Mouse (Mus musculus): ENCODE results near the gene Slain2. TPM values are rescaled to one million over a fixed set of nuclear protein-coding genes. Genes with fewer than 3 reads are reported as not detected.

The Slain2 gene
- polyA plus RNA-seq, 1 experiment from 2014 or later = 24.9 TPM

DNA sequence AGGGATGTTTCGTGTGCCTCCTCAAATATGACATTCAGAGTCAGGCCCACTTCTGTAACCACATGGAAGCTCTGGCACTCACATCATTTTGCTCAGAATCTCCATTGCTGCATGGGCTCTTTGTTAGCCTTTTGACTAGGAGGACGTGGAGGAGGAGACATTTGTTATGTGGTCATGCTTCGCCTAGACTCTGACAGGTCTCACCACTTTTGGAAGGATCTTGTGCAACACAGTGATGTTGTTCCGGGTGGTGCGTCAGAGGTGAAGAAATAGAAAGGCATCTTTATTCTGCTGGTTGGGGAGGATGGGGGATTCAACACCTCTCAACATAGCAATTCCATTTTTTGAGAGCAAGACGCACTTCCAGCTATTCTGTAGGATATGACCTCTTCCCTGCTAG lies 6.7 kb upstream of the Slain2 start:
- Histone ChIP-seq H3K9ac (ENCODE audit: low read depth, low read length) (no peak overlapping the region), H3K27ac (replicated peaks; ENCODE audit: low read depth, low read length) (no peak overlapping the region), H3K36me3 (ENCODE audit: control insufficient read depth, insufficient read depth, low read length) (no peaks in the 10 kb centered on the region), H3K4me3 (ENCODE audit: low read depth, low read length) (no peak overlapping the region), H3K4me2 (ENCODE audit: low read depth, low read length) (no peak overlapping the region), H3K27me3 (replicated peaks; ENCODE audit: control insufficient read depth, insufficient read depth, low read length) (no peaks in the 10 kb centered on the region), H3K9me3 (ENCODE audit: control insufficient read depth, low read length) (no peaks in the 10 kb centered on the region), H3K4me1 (ENCODE audit: control insufficient read depth, insufficient read depth, low read length) (peaks cover 5% of the 10 kb centered on the region; the same call in 1 of the 2 replicates)
- WGBS = 79% methylated on average over 6 of the region's 6 CpGs
- ATAC-seq (ENCODE audit: low read depth) (no peak), DNase-seq (ENCODE audit: low spot score) (no peak)

GRCm38 (mm10) chr5:72908324-72908936 lies 5.7 kb upstream of the Slain2 start:
- Histone ChIP-seq H3K4me2 (ENCODE audit: low read depth, low read length) (no peak overlapping the region), H3K27me3 (replicated peaks; ENCODE audit: control insufficient read depth, insufficient read depth, low read length) (no peaks in the 10 kb centered on the region), H3K4me3 (ENCODE audit: low read depth, low read length) (no peak overlapping the region), H3K9ac (ENCODE audit: low read depth, low read length) (no peak overlapping the region), H3K36me3 (ENCODE audit: control insufficient read depth, insufficient read depth, low read length) (no peaks in the 10 kb centered on the region), H3K9me3 (ENCODE audit: control insufficient read depth, low read length) (no peaks in the 10 kb centered on the region), H3K27ac (replicated peaks; ENCODE audit: low read depth, low read length) (no peak overlapping the region), H3K4me1 (ENCODE audit: control insufficient read depth, insufficient read depth, low read length) (peaks cover 9% of the 10 kb centered on the region; the same call in 1 of the 2 replicates)
- no peak for ATAC-seq (ENCODE audit: low read depth)
- DNase-seq (ENCODE audit: low spot score) = no peak
- 75% methylated on average over 8 of the region's 8 CpGs for WGBS

- Histone ChIP-seq H3K27ac (replicated peaks; ENCODE audit: low read depth, low read length) (no peak overlapping the region), H3K4me3 (ENCODE audit: low read depth, low read length) (no peak overlapping the region), H3K27me3 (replicated peaks; ENCODE audit: control insufficient read depth, insufficient read depth, low read length) (no peaks in the 10 kb centered on the region), H3K4me1 (ENCODE audit: control insufficient read depth, insufficient read depth, low read length) (peaks cover 9% of the 10 kb centered on the region; the same call in 1 of the 2 replicates), H3K4me2 (ENCODE audit: low read depth, low read length) (no peak overlapping the region), H3K9ac (ENCODE audit: low read depth, low read length) (no peak overlapping the region), H3K9me3 (ENCODE audit: control insufficient read depth, low read length) (no peaks in the 10 kb centered on the region), H3K36me3 (ENCODE audit: control insufficient read depth, insufficient read depth, low read length) (no peaks in the 10 kb centered on the region)
- ATAC-seq (ENCODE audit: low read depth) = no peak
- DNase-seq (ENCODE audit: low spot score) = no peak
- WGBS = 79% methylated on average over 4 of the region's 4 CpGs
These were observed 4.7 kb upstream of the Slain2 start for GRCm38 (mm10) chr5:72909363-72909762.

DNA sequence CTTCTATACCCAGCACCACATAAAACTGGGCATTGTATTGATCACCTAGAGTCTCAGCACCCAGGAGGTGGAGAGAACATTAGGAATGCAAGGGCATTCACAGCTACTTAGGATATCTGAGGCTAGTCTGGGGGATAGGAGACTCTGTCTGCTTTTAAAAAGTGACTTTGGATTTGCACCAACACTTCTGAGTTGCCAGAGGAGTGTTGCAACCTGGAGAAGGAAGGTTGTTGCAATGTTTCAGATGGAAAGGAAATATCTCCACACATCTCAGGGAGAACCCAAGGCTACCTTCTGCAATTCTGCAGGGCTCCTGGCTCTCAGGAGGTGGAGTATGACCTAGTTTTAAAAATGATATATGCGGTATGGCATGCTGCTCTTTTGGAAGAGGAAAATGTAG lies 3.7 kb upstream of the Slain2 start:
- no peak for DNase-seq (ENCODE audit: low spot score)
- H3K9ac ChIP-seq (ENCODE audit: low read depth, low read length) = no peak overlapping the region
- H3K9me3 ChIP-seq (ENCODE audit: control insufficient read depth, low read length) = no peaks in the 10 kb centered on the region
- peaks cover 9% of the 10 kb centered on the region; the same call in 1 of the 2 replicates for H3K4me1 ChIP-seq (ENCODE audit: control insufficient read depth, insufficient read depth, low read length)
- no peaks in the 10 kb centered on the region for H3K36me3 ChIP-seq (ENCODE audit: control insufficient read depth, insufficient read depth, low read length)
- H3K27ac ChIP-seq (replicated peaks; ENCODE audit: low read depth, low read length) = no peak overlapping the region
- no peak overlapping the region for H3K4me3 ChIP-seq (ENCODE audit: low read depth, low read length)
- ATAC-seq (ENCODE audit: low read depth) = no peak
- WGBS = 90% methylated on average over 1 of the region's 1 CpGs
- H3K27me3 ChIP-seq (replicated peaks; ENCODE audit: control insufficient read depth, insufficient read depth, low read length) = no peaks in the 10 kb centered on the region
- H3K4me2 ChIP-seq (ENCODE audit: low read depth, low read length) = no peak overlapping the region

GRCm38 (mm10) chr5:72911284-72911683 lies 2.8 kb upstream of the Slain2 start:
- Histone ChIP-seq H3K4me2 (ENCODE audit: low read depth, low read length) (no peak overlapping the region), H3K9me3 (ENCODE audit: control insufficient read depth, low read length) (no peaks in the 10 kb centered on the region), H3K27me3 (replicated peaks; ENCODE audit: control insufficient read depth, insufficient read depth, low read length) (no peaks in the 10 kb centered on the region), H3K36me3 (ENCODE audit: control insufficient read depth, insufficient read depth, low read length) (no peaks in the 10 kb centered on the region), H3K4me1 (ENCODE audit: control insufficient read depth, insufficient read depth, low read length) (peaks cover 17% of the 10 kb centered on the region), H3K27ac (replicated peaks; ENCODE audit: low read depth, low read length) (no peak overlapping the region), H3K4me3 (ENCODE audit: low read depth, low read length) (no peak overlapping the region), H3K9ac (ENCODE audit: low read depth, low read length) (no peak overlapping the region)
- ATAC-seq (ENCODE audit: low read depth) (no peak), DNase-seq (ENCODE audit: low spot score) (no peak)
- 88% methylated on average over 3 of the region's 3 CpGs for WGBS

DNA sequence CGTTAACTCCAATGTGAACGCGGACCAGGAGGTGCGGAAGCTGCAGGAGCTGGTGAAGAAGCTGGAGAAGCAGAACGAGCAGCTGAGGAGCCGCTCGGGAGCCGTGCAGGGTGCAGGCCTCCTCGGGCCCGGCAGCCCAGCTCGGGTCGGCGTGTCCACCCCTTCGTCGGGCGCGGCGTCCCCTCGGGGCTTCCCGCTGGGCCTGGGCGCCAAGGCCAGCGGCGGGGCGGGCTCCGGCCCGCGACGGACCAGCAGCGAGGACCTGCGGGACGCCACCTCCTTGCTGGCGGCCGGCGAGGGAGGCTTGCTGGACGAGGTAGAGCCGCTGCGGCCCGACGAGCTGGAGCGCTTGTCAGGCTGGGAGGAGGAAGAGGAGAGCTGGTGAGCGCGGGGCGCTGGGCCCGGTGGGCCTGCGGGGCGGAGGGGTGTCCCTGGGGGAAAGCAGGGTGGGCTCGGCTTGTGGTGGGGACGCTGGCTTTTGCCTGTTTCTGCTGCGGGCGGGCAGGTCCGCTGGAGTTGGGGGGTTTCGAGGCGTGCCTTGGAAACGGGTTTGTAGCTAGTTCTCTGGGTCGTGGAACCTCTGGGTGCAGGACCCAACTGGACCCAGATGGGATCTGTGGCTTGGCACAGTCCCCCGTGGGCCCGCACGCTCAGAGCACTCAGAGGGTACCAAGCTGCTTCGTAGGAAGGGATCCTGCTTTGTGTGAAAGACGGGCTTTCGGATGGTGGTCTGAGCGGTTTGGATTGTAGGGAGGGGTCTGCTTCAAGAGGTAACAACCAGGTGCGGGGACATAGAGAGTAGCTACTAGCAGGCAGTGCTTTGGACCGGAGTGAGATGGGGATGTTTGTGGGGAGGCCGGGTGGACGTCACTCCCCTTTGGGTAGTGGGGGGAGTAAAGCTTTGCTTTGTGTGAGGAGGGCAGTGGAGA lies 793 bp downstream of the Slain2 start:
- DNase-seq (ENCODE audit: low spot score) (peak; percentile 42), ATAC-seq (ENCODE audit: low read depth) (peak; percentile 48)
- H3K4me3 ChIP-seq (ENCODE audit: low read depth, low read length) = peak overlapping the region; percentile 99
- WGBS = under 1% methylated on average over 35 of the region's 66 CpGs
- H3K4me1 ChIP-seq (ENCODE audit: control insufficient read depth, insufficient read depth, low read length) = peaks cover 30% of the 10 kb centered on the region
- H3K4me2 ChIP-seq (ENCODE audit: low read depth, low read length) = peak overlapping the region; percentile 84
- no peaks in the 10 kb centered on the region for H3K36me3 ChIP-seq (ENCODE audit: control insufficient read depth, insufficient read depth, low read length)
- no peaks in the 10 kb centered on the region for H3K9me3 ChIP-seq (ENCODE audit: control insufficient read depth, low read length)
- peak overlapping the region; percentile 98 for H3K9ac ChIP-seq (ENCODE audit: low read depth, low read length)
- peak overlapping the region; percentile 99 for H3K27ac ChIP-seq (replicated peaks; ENCODE audit: low read depth, low read length)
- H3K27me3 ChIP-seq (replicated peaks; ENCODE audit: control insufficient read depth, insufficient read depth, low read length) = no peaks in the 10 kb centered on the region

GRCm38 (mm10) chr5:72916048-72916447 lies 1.9 kb downstream of the Slain2 start:
- Histone ChIP-seq H3K4me2 (ENCODE audit: low read depth, low read length) (peak overlapping the region; percentile 84), H3K36me3 (ENCODE audit: control insufficient read depth, insufficient read depth, low read length) (no peaks in the 10 kb centered on the region), H3K9me3 (ENCODE audit: control insufficient read depth, low read length) (no peaks in the 10 kb centered on the region), H3K9ac (ENCODE audit: low read depth, low read length) (peak overlapping the region; percentile 98), H3K27me3 (replicated peaks; ENCODE audit: control insufficient read depth, insufficient read depth, low read length) (no peaks in the 10 kb centered on the region), H3K4me3 (ENCODE audit: low read depth, low read length) (peak overlapping the region; percentile 99), H3K4me1 (ENCODE audit: control insufficient read depth, insufficient read depth, low read length) (peaks cover 30% of the 10 kb centered on the region), H3K27ac (replicated peaks; ENCODE audit: low read depth, low read length) (peak overlapping the region; percentile 99; the same call in 1 of the 2 replicates)
- ATAC-seq (ENCODE audit: low read depth) (no peak), DNase-seq (ENCODE audit: low spot score) (no peak)
- 38% methylated on average over 4 of the region's 4 CpGs for WGBS

- H3K4me2 ChIP-seq (ENCODE audit: low read depth, low read length) = peak overlapping the region; percentile 84
- peak overlapping the region; percentile 98; the same call in 1 of the 2 replicates for H3K9ac ChIP-seq (ENCODE audit: low read depth, low read length)
- H3K9me3 ChIP-seq (ENCODE audit: control insufficient read depth, low read length) = no peaks in the 10 kb centered on the region
- H3K4me3 ChIP-seq (ENCODE audit: low read depth, low read length) = 0 out of 2 replicates have a peak overlapping the region, but pooled peaks have one; percentile 99
- peaks cover 30% of the 10 kb centered on the region for H3K4me1 ChIP-seq (ENCODE audit: control insufficient read depth, insufficient read depth, low read length)
- no peaks in the 10 kb centered on the region for H3K27me3 ChIP-seq (replicated peaks; ENCODE audit: control insufficient read depth, insufficient read depth, low read length)
- ATAC-seq (ENCODE audit: low read depth) = no peak
- DNase-seq (ENCODE audit: low spot score) = no peak
- 25% methylated on average over 1 of the region's 1 CpGs for WGBS
- H3K36me3 ChIP-seq (ENCODE audit: control insufficient read depth, insufficient read depth, low read length) = 0 out of 2 replicates have a peak, but pooled peaks cover 4% of the 10 kb centered on the region
- H3K27ac ChIP-seq (replicated peaks; ENCODE audit: low read depth, low read length) = no peak overlapping the region
These were observed 2.7 kb downstream of the Slain2 start for GRCm38 (mm10) chr5:72916851-72917250.

All from embryonic facial prominence, embryonic 14.5 days (tissue).